Mouse (Mus musculus): ENCODE data around the gene Flrt2. TPM values are rescaled to one million over a fixed set of nuclear protein-coding genes. Genes with fewer than 3 reads are reported as not detected.

Flrt2 gene
- polyA plus RNA-seq, 1 experiment from 2014 or later = 35.9 TPM

DNA sequence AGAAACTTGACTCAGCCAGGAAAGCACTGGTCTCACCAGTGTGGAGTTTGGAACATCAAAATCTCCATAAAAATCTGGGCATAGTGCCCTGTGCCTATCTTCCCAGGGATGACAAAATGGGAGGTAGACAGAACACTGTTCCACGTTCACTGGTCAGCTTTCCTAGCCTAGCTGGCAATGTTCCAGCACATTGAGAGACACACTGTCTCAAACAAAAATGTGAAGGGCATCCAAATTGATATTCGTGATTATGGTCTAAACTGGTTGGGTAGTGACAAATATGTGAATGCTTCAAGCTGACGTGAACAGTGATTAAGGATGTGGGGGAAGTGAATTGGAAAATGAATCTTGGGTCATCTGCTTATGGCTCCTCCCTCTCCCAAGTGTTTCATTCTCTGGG, 78.2 kb downstream of the Flrt2 start:
- Histone ChIP-seq H3K4me3 (no peak overlapping the region), H3K9ac (no peak overlapping the region), H3K4me2 (no peak overlapping the region), H3K27me3 (no peaks in the 10 kb centered on the region), H3K9me3 (no peaks in the 10 kb centered on the region), H3K36me3 (no peaks in the 10 kb centered on the region), H3K27ac (no peak overlapping the region), H3K4me1 (peaks cover 9% of the 10 kb centered on the region; the same call in 1 of the 2 replicates)
- ATAC-seq (ENCODE audit: insufficient number of reproducible peaks, insufficient read depth, low FRiP score, low TSS enrichment, low read depth) = no peak
- WGBS = 80% methylated on average over 3 of the region's 3 CpGs

DNA sequence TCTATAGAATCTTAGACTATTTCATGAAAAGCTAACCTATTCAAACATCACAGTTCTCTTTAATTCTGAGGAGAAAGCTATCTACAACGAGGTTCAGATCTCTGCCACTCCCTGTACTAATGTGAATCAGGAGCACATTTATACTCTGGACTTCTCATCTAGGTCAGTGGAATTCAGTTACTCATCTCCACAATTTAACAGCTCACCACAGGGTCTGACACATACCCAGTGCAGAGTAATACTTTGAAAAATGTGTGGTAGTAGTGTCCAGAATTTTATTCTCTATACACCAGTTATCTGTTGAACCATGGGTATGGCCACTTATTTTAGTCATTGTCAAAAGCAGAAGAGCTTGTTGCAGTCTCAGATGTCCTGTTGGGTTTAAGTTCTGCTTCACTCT, 98.1 kb downstream of the Flrt2 start:
- Histone ChIP-seq H3K4me3 (no peak overlapping the region), H3K4me2 (no peak overlapping the region), H3K9me3 (no peaks in the 10 kb centered on the region), H3K27ac (no peak overlapping the region), H3K27me3 (no peaks in the 10 kb centered on the region), H3K36me3 (no peaks in the 10 kb centered on the region), H3K9ac (no peak overlapping the region), H3K4me1 (no peaks in the 10 kb centered on the region)
- no peak for ATAC-seq (ENCODE audit: insufficient number of reproducible peaks, insufficient read depth, low FRiP score, low TSS enrichment, low read depth)
- 68% methylated on average over 1 of the region's 1 CpGs for WGBS

DNA sequence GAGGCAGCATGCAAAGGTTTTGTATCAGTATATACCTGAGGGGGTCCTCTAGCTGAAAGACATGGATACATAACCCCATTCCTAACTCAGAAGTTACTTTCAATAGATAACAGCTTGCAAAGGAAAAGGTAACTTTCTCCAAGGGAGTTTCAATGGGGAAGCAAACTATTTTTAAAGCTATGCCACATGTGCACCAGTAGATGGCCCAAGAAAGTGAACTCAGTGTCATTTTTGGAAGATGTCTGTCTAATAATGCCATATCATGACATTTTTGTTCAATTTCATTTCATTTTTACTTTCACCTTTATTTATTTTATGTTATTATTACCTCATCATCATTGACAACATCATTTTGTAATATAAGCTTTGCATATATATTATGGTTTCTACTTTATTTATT, 124.6 kb downstream of the Flrt2 start:
- no peak overlapping the region for H3K4me2 ChIP-seq
- no peak overlapping the region for H3K27ac ChIP-seq
- H3K27me3 ChIP-seq = no peaks in the 10 kb centered on the region
- H3K4me3 ChIP-seq = no peak overlapping the region
- ATAC-seq (ENCODE audit: insufficient number of reproducible peaks, insufficient read depth, low FRiP score, low TSS enrichment, low read depth) = no peak
- H3K4me1 ChIP-seq = no peaks in the 10 kb centered on the region
- no peak overlapping the region for H3K9ac ChIP-seq
- no peaks in the 10 kb centered on the region for H3K9me3 ChIP-seq
- H3K36me3 ChIP-seq = no peaks in the 10 kb centered on the region
